Mouse (Mus musculus) embryonic stem cell, embryonic (primary cell): ENCODE measurements at regions not wholly inside any gene's neighbourhood (a gene's known extent, or its start where the extent isn't known, plus 50 kb on each side); places are given as distances from the start of the nearest gene placed in this dataset.

Source experiments
- CTCF ChIA-PET, 4 experiments: fragments of 300-600 bp in 2 of 4; fragments of 350-600 bp in 2 of 4; sonication (Branson Sonifier 250); formaldehyde crosslinking; loops; one replicate each; lab custom pipeline; 2022; ENCODE audit warnings: inconsistent platforms in 2 of 4; lab: Charles Lee
- POLR2A ChIA-PET, 4 experiments: fragments of 300-600 bp in 2 of 4; fragments of 350-600 bp in 2 of 4; sonication (Branson Sonifier 250); formaldehyde crosslinking; loops; one replicate each; lab custom pipeline; 2022; ENCODE audit warnings: antibody characterized with exemption in 4 of 4, inconsistent platforms in 1 of 4; lab: Charles Lee

DNA sequence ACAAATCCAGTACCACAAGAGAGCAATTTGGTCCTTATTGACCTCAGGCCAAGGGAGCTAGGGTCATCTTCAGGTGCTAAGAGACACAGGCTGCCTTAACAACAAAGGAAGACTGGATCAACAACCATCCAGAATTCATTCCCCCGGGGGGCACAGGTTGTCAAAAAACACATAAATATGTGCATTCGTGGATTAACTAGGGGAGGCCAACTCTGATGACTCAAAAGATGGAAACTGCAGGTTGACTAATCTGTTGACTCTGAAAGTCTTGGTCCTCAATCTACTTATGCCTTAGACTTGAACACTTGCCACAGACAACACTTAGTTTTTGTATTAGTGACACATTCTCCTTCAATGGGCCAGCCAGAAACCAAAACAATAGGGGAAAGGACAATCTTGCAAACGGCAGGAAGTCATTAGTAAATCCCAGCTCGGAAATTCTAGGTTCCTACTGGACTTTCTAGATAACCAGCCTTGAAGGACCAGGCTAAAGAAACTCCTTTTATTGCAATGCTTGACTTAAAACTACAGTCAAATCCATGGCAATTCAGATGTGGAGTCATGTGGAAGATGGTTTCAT, 353.5 kb upstream of the Gm10295 start:
- POLR2A ChIA-PET = no interaction called here
- CTCF ChIA-PET = interaction anchor here in 1 of 4 experiments (0.6 kb wide), 1 partner anchor 871 kb away, joined by 3 read pairs; no protein-coding TSS in a partner anchor
